Mouse (Mus musculus): Measurements from ENCODE around the gene Man1c1. TPM values are rescaled to one million over a fixed set of nuclear protein-coding genes. Genes with fewer than 3 reads are reported as not detected.

The Man1c1 gene
- polyA plus RNA-seq, 1 experiment from 2014 or later = 3.5 TPM

GRCm38 (mm10) chr4:134523447-134523846 is 180.6 kb downstream of the Man1c1 start:
- ATAC-seq (ENCODE audit: low FRiP score, low read depth) = no peak
- Histone ChIP-seq H3K4me1 (no peaks in the 10 kb centered on the region), H3K9me3 (no peaks in the 10 kb centered on the region), H3K4me2 (replicated peaks) (no peak overlapping the region), H3K9ac (0 out of 2 replicates have a peak overlapping the region, but pooled peaks have one; percentile 8), H3K4me3 (no peak overlapping the region), H3K36me3 (peaks cover 71% of the 10 kb centered on the region), H3K27me3 (no peaks in the 10 kb centered on the region), H3K27ac (no peak overlapping the region)
- WGBS = 84% methylated on average over 4 of the region's 4 CpGs

GRCm38 (mm10) chr4:134519281-134519680 is 184.8 kb downstream of the Man1c1 start:
- Histone ChIP-seq H3K9ac (no peak overlapping the region), H3K9me3 (no peaks in the 10 kb centered on the region), H3K36me3 (peaks cover 30% of the 10 kb centered on the region), H3K4me2 (replicated peaks) (no peak overlapping the region), H3K27me3 (no peaks in the 10 kb centered on the region), H3K4me1 (no peaks in the 10 kb centered on the region), H3K4me3 (no peak overlapping the region), H3K27ac (no peak overlapping the region)
- ATAC-seq (ENCODE audit: low FRiP score, low read depth) = no peak

DNA sequence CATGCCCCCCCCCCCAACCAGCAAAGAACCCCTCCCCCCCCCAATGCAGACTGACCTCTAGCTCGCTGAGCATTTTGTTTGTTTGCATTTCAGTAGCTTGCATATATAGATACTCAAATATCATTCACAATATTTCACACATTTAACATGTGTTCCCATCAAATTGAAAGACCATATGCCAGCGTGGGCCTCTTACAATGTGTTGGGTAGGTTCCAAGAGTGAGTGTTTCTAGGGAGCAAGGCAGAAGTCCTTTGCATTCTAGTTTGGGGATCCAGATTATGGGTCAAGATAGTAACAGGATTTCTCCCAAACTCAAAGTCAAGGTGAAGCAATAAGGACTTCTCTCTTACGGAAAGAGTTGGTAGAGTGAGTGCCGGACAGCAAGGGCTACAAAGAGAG is 185.5 kb downstream of the Man1c1 start:
- Histone ChIP-seq H3K9ac (no peak overlapping the region), H3K4me3 (no peak overlapping the region), H3K4me2 (replicated peaks) (no peak overlapping the region), H3K9me3 (no peaks in the 10 kb centered on the region), H3K36me3 (peaks cover 22% of the 10 kb centered on the region), H3K27me3 (no peaks in the 10 kb centered on the region), H3K4me1 (no peaks in the 10 kb centered on the region), H3K27ac (no peak overlapping the region)
- ATAC-seq (ENCODE audit: low FRiP score, low read depth) = no peak
- WGBS = 93% methylated on average over 4 of the region's 4 CpGs

GRCm38 (mm10) chr4:134517719-134518118 is 186.4 kb downstream of the Man1c1 start:
- Histone ChIP-seq H3K9ac (no peak overlapping the region), H3K4me1 (peaks cover 2% of the 10 kb centered on the region), H3K9me3 (no peaks in the 10 kb centered on the region), H3K27me3 (no peaks in the 10 kb centered on the region), H3K4me3 (no peak overlapping the region), H3K27ac (no peak overlapping the region), H3K4me2 (replicated peaks) (no peak overlapping the region), H3K36me3 (peaks cover 15% of the 10 kb centered on the region)
- 91% methylated on average over 10 of the region's 10 CpGs for whole genome bisulfite sequencing
- ATAC-seq (ENCODE audit: low FRiP score, low read depth) = no peak

GRCm38 (mm10) chr4:134516981-134517380 is 187.1 kb downstream of the Man1c1 start:
- no peak overlapping the region for H3K4me3 ChIP-seq
- H3K9ac ChIP-seq = no peak overlapping the region
- no peaks in the 10 kb centered on the region for H3K27me3 ChIP-seq
- H3K9me3 ChIP-seq = no peaks in the 10 kb centered on the region
- H3K4me2 ChIP-seq (replicated peaks) = no peak overlapping the region
- no peak overlapping the region for H3K27ac ChIP-seq
- no peak for ATAC-seq (ENCODE audit: low FRiP score, low read depth)
- peaks cover 5% of the 10 kb centered on the region for H3K4me1 ChIP-seq
- peaks cover 15% of the 10 kb centered on the region for H3K36me3 ChIP-seq
- WGBS = 86% methylated on average over 8 of the region's 8 CpGs

- no peaks in the 10 kb centered on the region for H3K9me3 ChIP-seq
- peaks cover 3% of the 10 kb centered on the region; the same call in 1 of the 2 replicates for H3K36me3 ChIP-seq
- no peaks in the 10 kb centered on the region for H3K27me3 ChIP-seq
- no peak overlapping the region for H3K27ac ChIP-seq
- no peak overlapping the region for H3K4me3 ChIP-seq
- H3K4me2 ChIP-seq (replicated peaks) = no peak overlapping the region
- 72% methylated on average over 7 of the region's 7 CpGs for WGBS
- no peak overlapping the region; the same call in 1 of the 2 replicates for H3K9ac ChIP-seq
- H3K4me1 ChIP-seq = peaks cover 14% of the 10 kb centered on the region
- no peak for ATAC-seq (ENCODE audit: low FRiP score, low read depth)
Observed at GRCm38 (mm10) chr4:134515614-134516013, 188.5 kb downstream of the Man1c1 start.

- Histone ChIP-seq H3K27ac (no peak overlapping the region), H3K27me3 (no peaks in the 10 kb centered on the region), H3K9ac (no peak overlapping the region), H3K36me3 (no peaks in the 10 kb centered on the region), H3K9me3 (no peaks in the 10 kb centered on the region), H3K4me2 (replicated peaks) (no peak overlapping the region), H3K4me1 (peaks cover 14% of the 10 kb centered on the region), H3K4me3 (no peak overlapping the region)
- no peak for ATAC-seq (ENCODE audit: low FRiP score, low read depth)
- 87% methylated on average over 11 of the region's 11 CpGs for WGBS
Observed at GRCm38 (mm10) chr4:134514309-134514930, 189.7 kb downstream of the Man1c1 start.

DNA sequence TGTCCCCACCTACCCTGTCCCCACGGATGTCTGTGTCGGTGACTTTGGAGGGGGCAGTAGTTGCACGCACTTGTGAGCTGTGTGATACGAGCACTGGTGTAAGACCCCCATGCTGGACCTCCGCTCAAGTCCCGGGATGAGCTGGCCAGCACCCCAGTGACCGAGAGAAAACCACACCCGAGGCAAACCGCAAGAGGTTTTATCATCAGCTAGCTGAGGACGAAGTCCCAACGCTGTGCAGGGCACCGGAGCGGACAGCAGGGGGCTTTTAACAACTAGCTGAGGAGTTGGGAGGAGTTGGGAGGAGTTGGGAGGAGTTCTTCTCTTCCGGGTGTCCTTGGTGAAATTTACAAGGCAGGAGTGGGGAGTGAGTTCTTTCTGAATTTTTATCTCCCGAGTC is 191.3 kb downstream of the Man1c1 start:
- WGBS = 15% methylated on average over 15 of the region's 15 CpGs
- Histone ChIP-seq H3K4me1 (peaks cover 14% of the 10 kb centered on the region), H3K9me3 (no peaks in the 10 kb centered on the region), H3K27ac (no peak overlapping the region), H3K27me3 (no peaks in the 10 kb centered on the region), H3K9ac (no peak overlapping the region), H3K4me2 (replicated peaks) (peak overlapping the region; percentile 59), H3K36me3 (no peaks in the 10 kb centered on the region), H3K4me3 (peak overlapping the region; percentile 17; the same call in 1 of the 2 replicates)
- no peak for ATAC-seq (ENCODE audit: low FRiP score, low read depth)

GRCm38 (mm10) chr4:134511730-134512129 is 192.4 kb downstream of the Man1c1 start:
- H3K27ac ChIP-seq = no peak overlapping the region
- no peaks in the 10 kb centered on the region for H3K36me3 ChIP-seq
- no peaks in the 10 kb centered on the region for H3K27me3 ChIP-seq
- H3K4me2 ChIP-seq (replicated peaks) = peak overlapping the region; percentile 95
- H3K4me1 ChIP-seq = peaks cover 14% of the 10 kb centered on the region
- 75% methylated on average over 6 of the region's 6 CpGs for WGBS
- peak overlapping the region; percentile 66 for H3K4me3 ChIP-seq
- 0 out of 2 replicates have a peak overlapping the region, but pooled peaks have one; percentile 67 for H3K9ac ChIP-seq
- ATAC-seq (ENCODE audit: low FRiP score, low read depth) = no peak
- no peaks in the 10 kb centered on the region for H3K9me3 ChIP-seq

Small RNA genes lying within 50 kb of the gene (microRNA-seq; reads per million reads assigned to microRNA genes)
- gene Mir6403 = not detected

Other genes with a start within 250 kb of the Man1c1 start
- gene Stmn1, start 236.0 kb downstream of the Man1c1 start, polyA plus RNA-seq (2015; fragmentation: Nextera tagmentation; extraction: Ambion mirVana) = 1,889 and 1,921 TPM in 2 replicates
- 3.7 and 4.1 TPM in 2 replicates for gene Paqr7, start 207.6 kb downstream of the Man1c1 start, polyA plus RNA-seq (2015; fragmentation: Nextera tagmentation; extraction: Ambion mirVana)
- 10.6 and 10.8 TPM in 2 replicates for gene Aunip, start 193.3 kb downstream of the Man1c1 start, polyA plus RNA-seq (2015; fragmentation: Nextera tagmentation; extraction: Ambion mirVana)
- gene Mtfr1l, start 168.9 kb downstream of the Man1c1 start, polyA plus RNA-seq (2015; fragmentation: Nextera tagmentation; extraction: Ambion mirVana) = 131 and 132 TPM in 2 replicates
- 15.2 and 16.3 TPM in 2 replicates for gene Selenon, start 152.1 kb downstream of the Man1c1 start, polyA plus RNA-seq (2015; fragmentation: Nextera tagmentation; extraction: Ambion mirVana)
- 22.0 and 24.5 TPM in 2 replicates for gene Ldlrap1, start 63.7 kb upstream of the Man1c1 start, polyA plus RNA-seq (2015; fragmentation: Nextera tagmentation; extraction: Ambion mirVana)
- 56.7 and 57.9 TPM in 2 replicates for gene Maco1, start 149.1 kb upstream of the Man1c1 start, polyA plus RNA-seq (2015; fragmentation: Nextera tagmentation; extraction: Ambion mirVana)
- 2.9 and 5.5 TPM in 2 replicates for gene Rhd, start 160.2 kb upstream of the Man1c1 start, polyA plus RNA-seq (2015; fragmentation: Nextera tagmentation; extraction: Ambion mirVana)
- 187 and 193 TPM in 2 replicates for gene Tmem50a, start 210.7 kb upstream of the Man1c1 start, polyA plus RNA-seq (2015; fragmentation: Nextera tagmentation; extraction: Ambion mirVana)
- 523 and 552 TPM in 2 replicates for gene Rsrp1, start 219.3 kb upstream of the Man1c1 start, polyA plus RNA-seq (2015; fragmentation: Nextera tagmentation; extraction: Ambion mirVana)
- gene Syf2, start 226.6 kb upstream of the Man1c1 start, polyA plus RNA-seq (2015; fragmentation: Nextera tagmentation; extraction: Ambion mirVana) = 73.4 and 75.5 TPM in 2 replicates